Mouse (Mus musculus): ENCODE results near the gene Dtd2.
A peak's percentile ranks its signal among the peaks of the same experiment; 100 is the strongest.

The Dtd2 gene

DNA sequence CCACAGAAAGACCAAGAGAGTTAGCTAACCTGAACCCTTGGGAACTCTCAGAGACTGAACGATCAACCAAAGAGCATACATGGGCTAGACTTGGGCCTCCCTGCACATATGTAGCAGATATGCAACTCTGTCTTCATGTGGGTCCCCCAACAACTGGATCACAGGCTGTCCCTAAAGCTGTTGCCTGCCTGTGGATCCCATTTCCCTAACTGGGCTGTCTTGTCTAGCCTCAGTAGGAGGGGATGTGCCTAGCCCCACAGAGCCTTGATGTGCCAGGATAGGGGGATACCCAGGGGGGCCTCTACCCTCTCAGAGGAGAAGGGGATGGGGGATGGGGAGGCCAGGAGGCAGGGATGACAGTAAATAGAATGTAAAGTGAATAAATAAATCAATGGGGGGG lies 22.7 kb downstream of the Dtd2 start:
- DNase-seq: no peak

DNA sequence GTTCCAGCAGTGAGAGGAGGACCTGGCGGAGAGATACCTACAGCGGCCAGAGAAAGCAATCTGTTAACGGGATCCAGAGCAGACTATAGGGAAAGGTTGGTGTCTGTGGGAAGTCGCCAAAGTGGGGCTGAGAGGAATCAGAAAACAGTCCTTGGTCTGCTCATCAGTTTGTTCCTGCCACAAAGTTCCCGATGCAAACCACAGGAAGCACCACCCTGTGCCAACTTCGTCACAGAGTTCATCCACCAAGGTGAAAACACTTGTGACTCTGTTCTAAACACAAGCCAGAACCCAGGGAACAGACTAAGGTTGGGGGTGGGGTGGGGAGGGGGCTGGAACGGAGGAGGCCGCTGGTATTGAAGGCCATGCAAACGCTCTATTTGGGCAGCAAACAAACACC lies 29.8 kb downstream of the Dtd2 start:
- DNase-seq: no peak

DNA sequence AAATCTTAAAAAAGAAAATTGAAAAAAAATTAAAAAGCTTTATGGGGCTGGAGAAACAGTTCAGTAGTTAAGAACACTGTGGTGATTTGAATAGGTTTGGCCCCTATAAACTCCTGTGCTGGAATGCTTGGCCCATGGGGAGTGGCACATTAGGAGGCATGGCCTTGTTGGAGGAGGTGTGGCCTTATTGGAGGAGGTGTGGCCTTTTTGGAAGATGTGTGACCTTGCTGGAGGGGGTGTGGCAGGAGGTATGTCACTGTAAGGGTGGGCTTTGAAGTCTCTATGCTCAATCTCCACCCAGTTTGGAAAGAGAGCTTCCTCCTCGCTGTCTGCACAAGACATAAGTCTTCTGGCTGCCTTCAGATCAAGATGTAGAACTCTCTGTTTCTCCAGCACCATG lies 31.9 kb downstream of the Dtd2 start:
- DNase-seq: no peak

DNA sequence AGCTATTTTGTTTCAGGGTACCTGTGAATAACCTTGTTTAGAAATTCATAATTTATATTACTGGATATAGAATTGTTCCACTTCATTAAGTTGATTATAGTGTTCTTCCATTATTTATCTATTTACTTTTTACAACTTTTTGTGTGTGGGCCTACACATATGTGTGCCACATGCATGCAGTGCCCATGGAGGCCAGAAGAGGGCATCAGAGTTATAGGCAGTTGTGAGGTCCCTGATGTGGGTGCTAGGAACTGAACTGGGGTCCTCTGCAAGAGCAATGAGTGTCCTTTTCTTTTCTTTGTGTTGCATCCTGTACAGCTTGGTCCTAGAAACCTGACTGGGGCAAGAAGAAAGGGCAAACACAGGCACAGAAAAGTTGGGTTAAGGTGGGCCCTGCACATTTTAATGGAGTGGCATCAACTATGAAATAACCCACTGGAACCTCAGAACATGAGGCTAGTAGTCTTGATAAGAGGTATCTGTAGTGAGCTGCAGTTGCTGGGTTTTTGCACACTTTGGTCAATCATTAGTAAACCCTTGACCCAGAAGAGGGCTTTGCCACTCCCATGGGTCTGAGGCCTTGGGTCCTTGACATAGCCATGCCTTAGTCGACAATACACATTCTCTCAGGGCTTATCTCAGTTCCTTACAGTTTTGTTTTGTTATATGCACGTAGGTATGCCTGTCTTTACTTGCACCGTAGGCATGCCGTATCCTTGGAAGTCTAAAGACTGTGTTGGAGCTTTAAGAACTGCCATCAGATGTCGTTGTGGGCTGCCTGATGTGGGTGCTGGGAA lies 33.8 kb downstream of the Dtd2 start:
- DNase-seq: peak; percentile 39

DNA sequence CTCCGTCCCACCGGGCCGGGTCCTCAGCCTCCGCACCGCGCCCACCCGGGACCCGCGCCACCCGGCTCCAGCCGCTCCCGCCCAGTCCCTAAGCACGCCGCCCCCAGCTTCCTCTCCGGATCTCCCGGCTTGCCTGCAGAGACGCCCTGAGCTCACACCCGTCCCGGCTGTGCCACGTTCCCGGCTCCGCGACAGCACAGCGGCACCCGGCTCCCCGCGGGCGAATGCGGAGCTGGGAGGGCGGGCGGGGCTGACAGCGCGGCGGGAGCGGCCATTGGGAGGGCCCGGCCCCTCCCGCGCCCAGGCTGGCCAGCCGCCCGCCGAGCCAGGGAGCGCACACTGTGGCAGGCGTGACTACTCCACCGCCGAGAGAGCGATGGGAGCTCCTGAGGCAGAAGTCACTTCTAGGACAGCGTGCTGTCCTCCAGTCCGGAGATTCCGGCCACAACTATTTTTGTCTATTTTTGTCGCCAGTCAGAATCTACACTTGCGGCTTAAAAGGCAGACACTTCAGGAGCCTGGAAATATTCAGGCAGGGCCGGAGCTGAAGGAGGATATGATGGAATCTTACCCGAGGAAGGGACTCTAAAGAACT lies 35.1 kb downstream of the Dtd2 start, which contains the start of gene Heatr5a:
Heatr5a (minus strand) TSS at position 252 of the 595 bp plus-strand sequence.
- peak; percentile 92 for DNase-seq

DNA sequence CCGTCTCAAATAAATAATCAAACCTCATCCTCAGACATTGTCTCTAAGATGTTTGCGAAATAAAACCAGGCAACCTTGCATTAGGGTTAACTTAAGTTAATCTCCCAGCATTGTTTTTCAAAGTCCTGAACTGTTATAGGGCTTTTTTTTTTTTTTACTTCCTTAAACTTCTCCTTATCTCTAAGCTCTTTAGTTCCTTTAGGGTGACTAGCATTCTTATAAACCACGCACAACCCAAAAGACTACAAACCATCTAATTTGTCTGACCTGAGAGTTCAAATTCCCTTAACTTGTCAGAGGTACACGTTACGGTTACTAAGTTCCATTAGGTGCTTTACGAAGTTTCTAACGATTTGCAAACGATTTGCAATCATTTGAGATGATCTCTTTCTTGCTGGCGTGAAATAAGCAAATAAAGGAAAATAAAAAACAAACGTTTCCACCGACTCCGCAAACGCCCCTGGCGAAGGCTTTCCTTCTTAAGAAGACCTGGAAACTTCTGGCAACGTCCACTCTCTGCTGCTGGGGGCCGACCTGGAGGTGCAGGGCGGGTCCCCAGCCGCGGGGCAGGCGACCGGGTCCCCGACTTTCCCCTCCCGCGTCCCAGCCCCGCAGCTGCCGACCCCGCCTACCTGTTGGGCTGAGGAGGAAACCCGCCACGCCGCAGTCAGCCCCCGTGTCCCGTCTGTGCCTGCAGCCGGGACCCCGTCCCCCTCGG lies 35.8 kb downstream of the Dtd2 start:
- no peak for DNase-seq

DNA sequence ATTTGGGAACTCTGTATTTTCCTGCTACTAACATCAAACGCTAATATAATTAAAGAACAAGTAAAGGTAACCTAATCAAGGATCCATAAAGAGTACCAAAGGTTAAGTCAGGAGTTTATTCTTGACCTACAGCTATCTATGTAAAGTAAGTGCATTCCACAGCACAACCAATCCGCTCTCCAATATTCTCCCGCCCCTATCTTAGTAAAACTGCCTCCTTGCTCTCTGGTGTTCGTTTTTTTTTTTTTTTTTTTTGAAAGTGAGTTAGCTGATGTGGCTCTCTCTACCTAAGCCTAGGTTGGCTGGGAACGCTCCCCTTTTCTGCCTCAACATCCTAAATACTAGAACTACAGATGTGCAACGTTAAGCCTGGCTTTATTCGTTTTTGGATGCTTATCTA lies 36.4 kb downstream of the Dtd2 start:
- DNase-seq: no peak

DNA sequence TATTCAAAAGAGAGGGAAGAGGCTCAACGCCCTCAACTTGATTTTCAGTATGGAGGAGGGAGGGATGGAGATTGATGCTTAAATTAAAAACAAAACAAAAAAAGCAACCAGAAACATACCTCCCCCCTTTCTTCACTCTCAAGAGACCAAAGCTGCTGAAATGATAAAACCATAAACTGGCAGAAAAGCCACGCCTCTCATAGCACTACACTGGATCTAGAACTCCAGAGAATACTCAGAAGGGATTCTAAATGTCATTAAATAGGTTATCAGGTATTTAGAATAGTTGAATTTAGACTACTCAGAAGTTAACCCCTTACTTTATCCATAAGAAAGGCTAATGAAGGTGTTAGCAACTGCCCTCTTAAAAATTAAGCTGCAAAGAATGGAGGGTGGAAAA lies 37.2 kb downstream of the Dtd2 start:
- DNase-seq: no peak

DNA sequence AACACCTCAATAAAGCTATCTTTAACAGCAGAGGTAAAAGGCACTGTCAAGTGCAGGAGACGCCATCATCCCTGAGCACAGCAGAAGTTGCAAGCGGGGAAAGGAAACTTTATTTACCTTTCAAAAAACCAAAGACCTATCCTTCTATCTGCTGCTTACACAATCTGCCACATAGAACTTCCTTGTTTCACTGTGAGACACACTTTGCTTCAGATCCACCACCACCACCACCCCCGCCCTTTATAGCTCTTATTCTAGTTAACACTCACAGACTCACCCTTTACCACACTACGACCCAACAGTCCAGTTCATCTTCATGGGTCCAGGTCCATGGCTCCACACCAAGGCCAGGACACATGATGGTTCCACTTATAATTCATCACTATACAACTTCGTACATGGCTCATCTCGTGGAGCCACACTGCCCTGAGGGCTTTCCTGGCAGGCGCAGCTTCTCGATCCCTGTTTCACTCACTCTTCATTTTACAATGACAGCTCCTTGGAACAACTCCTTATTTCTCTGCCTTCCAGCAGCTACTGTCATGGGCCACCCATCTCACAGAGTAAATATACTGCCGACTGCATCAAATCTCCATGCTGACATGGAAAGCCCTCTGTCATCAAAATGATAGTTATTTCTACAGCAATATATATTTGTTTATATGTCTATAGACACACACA lies 38.2 kb downstream of the Dtd2 start:
- DNase-seq: no peak

DNA sequence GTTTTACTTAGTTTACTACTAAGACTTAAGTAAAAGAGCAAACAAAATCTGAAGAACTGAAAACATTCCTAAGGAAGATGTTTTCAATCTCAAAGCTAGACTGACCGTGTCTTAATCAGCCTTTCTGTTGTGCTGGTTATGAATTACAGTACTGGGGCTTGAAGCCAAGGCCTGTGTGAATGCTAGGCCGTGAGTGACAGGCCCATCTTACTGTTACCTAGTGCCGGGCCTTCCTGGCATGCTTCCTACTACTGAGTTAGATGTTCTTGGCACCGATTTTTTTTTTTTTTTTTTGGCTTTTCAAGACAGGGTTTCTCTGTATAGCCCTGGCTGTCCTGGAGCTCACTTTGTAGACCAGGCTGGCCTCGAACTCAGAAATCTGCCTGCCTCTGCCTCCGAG lies 48.7 kb downstream of the Dtd2 start:
- DNase-seq: peak; percentile 27

DNA sequence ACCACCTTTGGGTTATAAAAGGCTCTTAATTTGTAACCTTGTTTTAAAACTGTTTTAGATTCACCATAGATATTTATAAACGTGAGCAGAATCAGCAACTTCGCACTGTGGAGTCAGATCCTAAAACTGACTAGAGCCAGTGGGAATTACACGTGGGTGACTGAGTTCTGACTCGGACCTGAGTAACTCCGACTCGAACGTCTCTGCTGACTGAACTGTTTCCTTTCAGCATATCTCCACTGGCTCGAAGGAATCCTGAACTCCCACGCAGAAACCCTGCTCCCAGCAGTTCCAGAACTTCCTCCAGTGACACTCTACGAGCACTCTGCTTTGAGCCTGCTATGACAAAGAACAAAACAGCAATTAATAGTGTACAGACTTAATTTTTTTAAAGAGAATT lies 54.0 kb downstream of the Dtd2 start:
- no peak for DNase-seq

DNA sequence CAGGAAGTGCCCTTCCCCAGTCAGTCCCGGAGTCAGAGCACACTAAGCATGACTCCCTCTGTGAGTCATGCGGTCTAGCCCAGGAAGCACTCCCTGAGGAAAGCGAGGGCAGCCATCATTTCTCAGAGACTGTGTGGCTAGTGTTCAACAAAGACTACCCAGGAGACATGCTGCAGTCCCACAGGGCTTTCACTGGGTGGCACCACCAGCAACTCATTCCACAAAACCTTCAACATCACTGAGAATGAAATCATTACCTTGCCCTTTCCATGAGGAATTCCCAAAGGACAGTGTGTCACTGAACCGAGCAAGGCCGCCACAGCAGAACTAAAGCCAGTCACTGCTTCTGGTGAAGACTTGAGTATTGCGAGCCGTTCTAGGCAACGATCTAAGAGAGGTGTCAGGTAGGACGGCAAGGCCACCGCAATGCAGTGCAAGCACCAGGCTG lies 58.8 kb downstream of the Dtd2 start:
- peak; percentile 12 for DNase-seq

DNA sequence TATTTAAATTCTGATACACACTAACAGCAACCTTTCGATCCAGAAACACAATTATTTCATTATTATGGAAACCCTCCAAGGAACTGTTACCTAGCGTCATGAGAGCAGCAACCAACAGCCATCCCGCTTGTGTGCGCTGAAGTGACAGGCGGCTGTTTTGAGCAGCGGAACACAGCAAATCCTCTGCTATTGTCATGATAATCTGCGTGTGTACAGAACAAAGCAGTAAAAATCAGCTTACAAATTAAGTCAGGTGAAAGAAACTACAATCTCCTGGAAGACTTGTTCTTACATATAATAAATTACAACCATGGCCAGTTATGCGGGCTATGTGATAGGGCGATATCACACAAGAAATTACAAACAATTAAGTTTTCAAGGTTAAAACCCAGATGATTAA lies 61.0 kb downstream of the Dtd2 start:
- no peak for DNase-seq

DNA sequence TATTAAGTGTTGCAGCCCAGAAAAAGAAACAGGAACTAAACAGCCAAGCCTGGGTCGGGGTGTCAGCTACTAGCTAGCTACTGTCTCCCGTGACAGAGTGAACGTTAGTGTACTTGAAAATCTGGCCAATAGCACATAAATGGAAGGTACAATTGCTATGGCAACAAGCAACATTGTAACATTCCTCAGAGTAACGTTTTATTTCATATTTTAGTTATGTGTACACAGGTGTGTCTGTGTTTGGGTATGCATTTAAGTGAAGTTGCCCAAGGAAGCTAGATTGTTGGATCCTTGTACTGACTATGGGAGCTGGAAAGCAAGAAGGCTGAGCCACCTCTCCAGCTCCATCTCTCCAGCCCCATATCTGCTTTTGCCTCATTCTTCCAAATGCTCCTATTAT lies 66.5 kb downstream of the Dtd2 start:
- DNase-seq: no peak

All from kidney, adult 9 months (tissue).